Mouse (Mus musculus): ENCODE results near the gene Pald1. TPM values are rescaled to one million over a fixed set of nuclear protein-coding genes. Genes with fewer than 3 reads are reported as not detected.

Pald1 gene
- polyA plus RNA-seq, 1 experiment, result 6.8 TPM

DNA sequence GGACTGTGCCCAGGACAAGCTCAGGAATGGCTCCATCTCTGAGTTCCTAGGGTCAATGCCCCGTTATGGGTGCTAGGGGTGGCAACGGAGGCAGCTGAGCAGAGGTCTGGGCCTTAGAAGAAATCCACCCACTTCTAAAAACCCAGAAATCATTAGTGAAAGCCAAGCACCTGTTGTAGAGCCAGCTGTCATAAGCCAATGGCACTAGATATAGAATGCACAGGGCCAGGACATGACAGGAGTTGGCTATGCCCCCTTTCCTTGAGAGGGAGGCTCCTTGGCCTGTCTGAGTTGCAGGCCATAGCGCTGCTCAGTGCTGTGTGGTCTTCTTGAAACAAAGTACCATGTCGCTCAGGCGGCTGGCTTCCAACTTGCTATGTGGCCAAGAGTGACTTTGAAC, 17.1 kb upstream of the Pald1 start:
- WGBS, result 92% methylated on average over 5 of the region's 5 CpGs
- no peak for TF ChIP-seq POLR2A (IDR thresholded peaks at IDR 0.05; ENCODE audit: control insufficient read depth, extremely low read depth, insufficient read depth, low read length, poor library complexity)
- no peak for TF ChIP-seq CTCF (IDR thresholded peaks at IDR 0.05; ENCODE audit: borderline replicate concordance, control insufficient read depth, extremely low read depth, insufficient read depth, low read length, poor library complexity)
- no peak overlapping the region for H3K4me3 ChIP-seq (ENCODE audit: control insufficient read depth, insufficient read depth, low read length)
- no peak overlapping the region for H3K27ac ChIP-seq (ENCODE audit: control insufficient read depth, insufficient read depth, low read length)
- H3K4me1 ChIP-seq (replicated peaks; ENCODE audit: control insufficient read depth, insufficient read depth, low read length), result no peaks in the 10 kb centered on the region
- DNase-seq, result no peak
- no peaks in the 10 kb centered on the region for H3K27me3 ChIP-seq (ENCODE audit: control insufficient read depth, insufficient read depth, low read length)
- no peaks in the 10 kb centered on the region for H3K36me3 ChIP-seq (ENCODE audit: control insufficient read depth, insufficient read depth, low read length)

DNA sequence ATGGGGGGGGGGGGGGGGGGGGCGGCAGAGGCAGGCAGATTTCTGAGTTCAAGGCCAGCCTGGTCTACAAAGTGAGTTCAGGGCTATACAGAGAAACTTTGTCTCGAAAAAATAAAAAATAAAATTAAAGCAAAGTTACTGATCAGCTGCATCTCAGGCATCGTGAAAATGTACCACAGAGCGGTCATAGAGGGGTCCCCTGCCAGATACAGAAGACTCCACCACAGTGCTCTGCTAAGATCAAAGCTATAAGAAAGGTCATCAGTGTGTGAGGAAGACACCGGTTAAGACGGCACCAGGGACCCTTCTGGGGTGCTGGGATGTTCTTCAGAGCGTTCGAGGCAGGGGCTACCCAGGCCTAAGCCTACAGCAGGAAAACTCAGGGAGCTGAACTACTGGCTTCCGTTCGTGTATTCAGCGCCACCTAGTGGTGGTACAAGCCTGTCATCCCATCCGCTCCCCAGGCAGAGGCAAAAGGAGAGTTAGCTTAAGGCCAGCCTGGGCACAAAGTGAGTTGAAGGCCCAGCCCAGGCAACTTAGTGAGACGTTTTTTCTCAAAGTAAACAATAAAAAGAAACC, 15.9 kb upstream of the Pald1 start:
- WGBS, result 31% methylated on average over 13 of the region's 13 CpGs

DNA sequence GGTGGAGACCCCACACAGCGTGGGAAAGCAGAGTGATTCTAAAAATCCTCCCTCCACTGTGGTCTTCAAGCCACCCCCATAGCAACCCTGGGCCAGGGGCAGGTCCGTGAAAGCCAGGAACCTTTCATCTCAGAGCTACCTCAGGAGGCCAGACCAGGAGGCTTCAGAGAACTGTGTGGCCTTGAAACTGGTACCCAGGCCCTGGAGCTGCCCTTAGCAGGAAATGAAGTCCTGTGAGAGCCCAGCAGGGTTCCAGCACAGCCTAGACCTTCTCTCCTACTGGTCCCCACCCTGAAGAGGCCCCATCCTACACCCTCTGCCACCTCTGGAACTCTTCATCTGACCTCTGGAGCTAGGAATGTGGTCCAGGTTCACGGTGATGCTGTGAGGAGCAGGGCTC, 14.8 kb upstream of the Pald1 start:
- Histone ChIP-seq H3K4me3 (ENCODE audit: control insufficient read depth, insufficient read depth, low read length) (no peak overlapping the region), H3K27me3 (ENCODE audit: control insufficient read depth, insufficient read depth, low read length) (no peaks in the 10 kb centered on the region), H3K27ac (ENCODE audit: control insufficient read depth, insufficient read depth, low read length) (no peak overlapping the region), H3K4me1 (replicated peaks; ENCODE audit: control insufficient read depth, insufficient read depth, low read length) (no peaks in the 10 kb centered on the region), H3K36me3 (ENCODE audit: control insufficient read depth, insufficient read depth, low read length) (no peaks in the 10 kb centered on the region)
- TF ChIP-seq CTCF (IDR thresholded peaks at IDR 0.05; ENCODE audit: borderline replicate concordance, control insufficient read depth, extremely low read depth, insufficient read depth, low read length, poor library complexity) (no peak), POLR2A (IDR thresholded peaks at IDR 0.05; ENCODE audit: control insufficient read depth, extremely low read depth, insufficient read depth, low read length, poor library complexity) (no peak)
- no peak for DNase-seq
- 83% methylated on average over 3 of the region's 3 CpGs for WGBS

More for the DNA sequence above, 15.9 kb upstream of the Pald1 start:
- Histone ChIP-seq H3K36me3 (ENCODE audit: control insufficient read depth, insufficient read depth, low read length) (no peaks in the 10 kb centered on the region), H3K4me1 (replicated peaks; ENCODE audit: control insufficient read depth, insufficient read depth, low read length) (no peaks in the 10 kb centered on the region), H3K4me3 (ENCODE audit: control insufficient read depth, insufficient read depth, low read length) (no peak overlapping the region), H3K27me3 (ENCODE audit: control insufficient read depth, insufficient read depth, low read length) (no peaks in the 10 kb centered on the region), H3K27ac (ENCODE audit: control insufficient read depth, insufficient read depth, low read length) (no peak overlapping the region)
- peak; percentile 51 for DNase-seq
- TF ChIP-seq CTCF (IDR thresholded peaks at IDR 0.05; ENCODE audit: borderline replicate concordance, control insufficient read depth, extremely low read depth, insufficient read depth, low read length, poor library complexity) (peak; percentile 83; the same call in 1 of the 2 replicates), POLR2A (IDR thresholded peaks at IDR 0.05; ENCODE audit: control insufficient read depth, extremely low read depth, insufficient read depth, low read length, poor library complexity) (no peak)

DNA sequence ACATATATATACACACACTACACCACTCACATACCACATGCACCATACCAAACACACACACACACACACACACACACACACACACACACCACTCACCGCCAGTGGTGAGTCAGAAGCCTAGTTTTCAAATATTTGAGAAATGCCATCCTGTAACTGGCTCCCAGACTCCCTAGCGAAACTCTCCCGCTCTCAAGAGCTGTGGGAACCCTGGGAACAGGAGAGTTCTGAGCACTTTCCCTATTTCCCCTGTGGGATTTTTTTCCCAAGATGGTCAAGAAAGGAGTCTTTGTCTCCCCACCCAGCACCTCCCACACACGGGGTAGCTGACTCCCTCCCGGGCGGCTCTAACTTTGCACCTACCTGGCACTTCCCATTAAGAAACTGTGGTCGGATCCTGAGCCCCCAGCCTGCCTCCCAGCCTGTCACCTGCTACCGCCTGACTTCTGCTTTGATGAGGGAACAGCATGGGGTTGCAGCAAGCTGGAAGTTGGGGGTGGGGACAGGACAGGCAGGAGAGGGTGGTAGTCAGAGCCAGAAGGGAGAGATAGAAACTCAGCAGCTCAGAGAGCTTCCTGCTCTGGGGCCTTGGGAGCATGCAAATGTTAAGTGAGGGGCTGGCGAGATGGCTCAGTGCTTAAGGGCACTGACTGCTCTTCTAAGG, 11.3 kb upstream of the Pald1 start:
- no peak overlapping the region for H3K4me3 ChIP-seq (ENCODE audit: control insufficient read depth, insufficient read depth, low read length)
- no peak for DNase-seq
- no peaks in the 10 kb centered on the region for H3K4me1 ChIP-seq (replicated peaks; ENCODE audit: control insufficient read depth, insufficient read depth, low read length)
- no peak overlapping the region for H3K27ac ChIP-seq (ENCODE audit: control insufficient read depth, insufficient read depth, low read length)
- TF ChIP-seq POLR2A (IDR thresholded peaks at IDR 0.05; ENCODE audit: control insufficient read depth, extremely low read depth, insufficient read depth, low read length, poor library complexity), result no peak
- TF ChIP-seq CTCF (IDR thresholded peaks at IDR 0.05; ENCODE audit: borderline replicate concordance, control insufficient read depth, extremely low read depth, insufficient read depth, low read length, poor library complexity), result no peak
- 26% methylated on average over 9 of the region's 9 CpGs for WGBS
- no peaks in the 10 kb centered on the region for H3K36me3 ChIP-seq (ENCODE audit: control insufficient read depth, insufficient read depth, low read length)
- H3K27me3 ChIP-seq (ENCODE audit: control insufficient read depth, insufficient read depth, low read length), result no peaks in the 10 kb centered on the region

DNA sequence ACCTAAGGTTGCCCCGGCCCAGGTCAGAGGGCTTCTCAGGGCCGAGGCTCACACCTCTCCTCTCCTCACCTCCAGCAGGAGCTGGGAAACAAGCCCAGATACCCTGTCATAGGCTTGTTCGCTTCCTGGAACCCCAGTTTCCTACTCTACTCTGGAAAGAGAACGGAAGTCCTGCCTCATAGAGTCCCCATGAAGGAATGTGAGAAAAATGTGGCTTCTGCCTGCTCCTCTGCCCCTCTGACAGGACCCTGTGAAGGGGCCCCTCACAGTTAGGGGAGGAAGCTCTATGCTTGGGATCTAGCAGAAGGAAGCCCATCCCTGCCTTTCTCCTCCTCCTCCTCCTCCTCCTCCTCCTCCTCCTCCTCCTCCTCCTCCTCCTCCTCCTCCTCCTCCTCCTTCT, 9.3 kb upstream of the Pald1 start:
- Histone ChIP-seq H3K36me3 (ENCODE audit: control insufficient read depth, insufficient read depth, low read length) (no peaks in the 10 kb centered on the region), H3K4me3 (ENCODE audit: control insufficient read depth, insufficient read depth, low read length) (no peak overlapping the region), H3K27ac (ENCODE audit: control insufficient read depth, insufficient read depth, low read length) (no peak overlapping the region), H3K27me3 (ENCODE audit: control insufficient read depth, insufficient read depth, low read length) (no peaks in the 10 kb centered on the region), H3K4me1 (replicated peaks; ENCODE audit: control insufficient read depth, insufficient read depth, low read length) (no peaks in the 10 kb centered on the region)
- no peak for DNase-seq
- no peak for TF ChIP-seq POLR2A (IDR thresholded peaks at IDR 0.05; ENCODE audit: control insufficient read depth, extremely low read depth, insufficient read depth, low read length, poor library complexity)
- TF ChIP-seq CTCF (IDR thresholded peaks at IDR 0.05; ENCODE audit: borderline replicate concordance, control insufficient read depth, extremely low read depth, insufficient read depth, low read length, poor library complexity), result no peak
- WGBS, result 68% methylated on average over 4 of the region's 4 CpGs

DNA sequence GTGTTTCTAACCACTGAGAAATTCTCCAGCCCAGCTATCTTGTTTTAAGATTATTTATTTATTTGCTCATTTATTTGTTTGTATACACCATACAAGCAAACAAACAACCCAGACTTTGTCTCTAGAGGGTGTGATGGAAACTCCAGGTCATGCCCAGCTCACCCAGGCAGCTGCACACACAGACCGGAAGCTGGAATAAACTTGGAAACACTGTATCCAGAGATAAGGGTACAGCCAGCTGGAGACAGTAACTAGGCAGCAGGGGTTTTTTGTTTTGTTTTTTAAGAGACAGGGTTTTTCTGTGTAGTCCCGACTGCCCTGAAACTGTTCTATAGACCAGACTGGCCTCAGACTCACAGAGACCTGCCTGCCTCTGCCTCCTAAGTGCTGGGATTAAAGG, 6.8 kb upstream of the Pald1 start:
- 87% methylated on average over 2 of the region's 2 CpGs for WGBS
- H3K27me3 ChIP-seq (ENCODE audit: control insufficient read depth, insufficient read depth, low read length), result no peaks in the 10 kb centered on the region
- H3K4me1 ChIP-seq (replicated peaks; ENCODE audit: control insufficient read depth, insufficient read depth, low read length), result no peaks in the 10 kb centered on the region
- DNase-seq, result no peak
- H3K4me3 ChIP-seq (ENCODE audit: control insufficient read depth, insufficient read depth, low read length), result no peak overlapping the region
- no peaks in the 10 kb centered on the region for H3K36me3 ChIP-seq (ENCODE audit: control insufficient read depth, insufficient read depth, low read length)
- TF ChIP-seq POLR2A (IDR thresholded peaks at IDR 0.05; ENCODE audit: control insufficient read depth, extremely low read depth, insufficient read depth, low read length, poor library complexity), result no peak
- no peak overlapping the region for H3K27ac ChIP-seq (ENCODE audit: control insufficient read depth, insufficient read depth, low read length)

DNA sequence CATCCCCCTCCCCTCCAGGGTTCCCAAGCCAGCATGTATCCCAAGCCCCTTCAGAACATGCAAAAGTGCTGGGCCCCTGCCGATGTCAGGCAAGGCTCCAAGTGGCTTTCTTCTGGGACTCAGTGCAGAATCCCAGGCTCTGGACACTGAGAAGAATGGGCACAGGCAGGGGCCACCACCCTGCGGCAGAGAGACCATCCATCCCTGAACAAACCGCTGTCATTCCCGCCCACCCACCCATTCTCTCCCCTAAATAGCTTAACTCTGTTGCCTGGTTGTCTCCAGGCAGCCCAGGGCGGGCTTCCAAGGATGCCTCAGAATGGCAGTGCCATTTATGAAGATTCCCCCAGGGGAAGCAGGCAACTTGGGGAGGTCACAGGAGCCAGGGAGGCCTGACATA, 5.7 kb upstream of the Pald1 start:
- Histone ChIP-seq H3K36me3 (ENCODE audit: control insufficient read depth, insufficient read depth, low read length) (no peaks in the 10 kb centered on the region), H3K4me1 (replicated peaks; ENCODE audit: control insufficient read depth, insufficient read depth, low read length) (no peaks in the 10 kb centered on the region), H3K27me3 (ENCODE audit: control insufficient read depth, insufficient read depth, low read length) (no peaks in the 10 kb centered on the region), H3K27ac (ENCODE audit: control insufficient read depth, insufficient read depth, low read length) (no peak overlapping the region), H3K4me3 (ENCODE audit: control insufficient read depth, insufficient read depth, low read length) (no peak overlapping the region)
- 87% methylated on average over 5 of the region's 5 CpGs for WGBS
- DNase-seq, result no peak
- TF ChIP-seq POLR2A (IDR thresholded peaks at IDR 0.05; ENCODE audit: control insufficient read depth, extremely low read depth, insufficient read depth, low read length, poor library complexity), result no peak
- TF ChIP-seq CTCF (IDR thresholded peaks at IDR 0.05; ENCODE audit: borderline replicate concordance, control insufficient read depth, extremely low read depth, insufficient read depth, low read length, poor library complexity), result no peak

Measured in thymus, adult 2 months (tissue).